Mouse (Mus musculus): ENCODE data around the gene Lmf1. TPM values are rescaled to one million over a fixed set of nuclear protein-coding genes. Genes with fewer than 3 reads are reported as not detected.

The Lmf1 gene
- total RNA-seq, 2 experiments from 2014 or later, result 1.5 to 2.7 TPM

DNA sequence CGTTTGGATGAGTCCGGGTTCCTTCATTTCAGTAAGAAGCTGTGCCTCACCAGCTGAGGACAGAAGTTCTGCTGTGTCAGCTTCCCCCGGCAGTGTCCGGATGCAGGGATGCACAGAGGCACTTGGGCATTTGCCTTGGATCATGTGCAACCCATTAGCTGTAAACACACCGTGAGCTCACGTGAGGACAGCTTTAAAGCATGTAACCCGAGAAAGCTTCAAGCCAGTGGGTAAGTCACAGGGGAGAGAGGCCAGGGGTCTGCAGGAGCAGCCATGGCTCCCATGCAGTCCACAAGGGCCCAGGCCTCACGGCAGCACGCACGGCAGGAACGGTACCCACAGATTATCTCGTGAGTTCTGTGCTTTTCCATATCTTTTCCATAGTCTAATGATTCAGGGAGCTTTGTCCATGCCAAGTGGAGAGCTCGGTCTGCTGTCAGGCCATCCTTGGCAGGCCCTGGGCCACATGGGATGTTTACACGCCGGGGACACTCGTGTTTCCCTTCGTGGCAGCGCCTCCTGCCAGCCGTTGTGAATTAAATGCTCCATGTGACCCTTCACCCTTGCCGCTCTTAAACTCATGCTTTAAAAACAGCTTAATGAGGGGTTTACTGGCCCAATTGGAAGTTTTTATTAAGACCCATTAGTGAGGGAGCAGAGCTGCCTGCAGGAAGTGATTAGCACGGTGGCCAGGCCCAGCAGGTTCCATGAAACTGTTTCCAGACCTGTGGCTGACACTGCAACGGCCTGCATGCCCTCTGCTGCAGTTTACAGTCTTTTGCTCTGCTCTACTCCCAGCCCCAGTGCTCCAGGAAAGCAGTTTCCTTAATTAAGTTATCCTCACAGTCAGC lies 14.8 kb downstream of the Lmf1 start:
- no peak for ATAC-seq (replicated peaks; ENCODE audit: low FRiP score, poor library complexity, severe bottlenecking)

- no peak for ATAC-seq (replicated peaks; ENCODE audit: low FRiP score, poor library complexity, severe bottlenecking)
Observed at GRCm38 (mm10) chr17:25595495-25595894, 16.6 kb downstream of the Lmf1 start.

- ATAC-seq (replicated peaks; ENCODE audit: low FRiP score, poor library complexity, severe bottlenecking), result no peak
Observed at GRCm38 (mm10) chr17:25597537-25597936, 18.7 kb downstream of the Lmf1 start.

DNA sequence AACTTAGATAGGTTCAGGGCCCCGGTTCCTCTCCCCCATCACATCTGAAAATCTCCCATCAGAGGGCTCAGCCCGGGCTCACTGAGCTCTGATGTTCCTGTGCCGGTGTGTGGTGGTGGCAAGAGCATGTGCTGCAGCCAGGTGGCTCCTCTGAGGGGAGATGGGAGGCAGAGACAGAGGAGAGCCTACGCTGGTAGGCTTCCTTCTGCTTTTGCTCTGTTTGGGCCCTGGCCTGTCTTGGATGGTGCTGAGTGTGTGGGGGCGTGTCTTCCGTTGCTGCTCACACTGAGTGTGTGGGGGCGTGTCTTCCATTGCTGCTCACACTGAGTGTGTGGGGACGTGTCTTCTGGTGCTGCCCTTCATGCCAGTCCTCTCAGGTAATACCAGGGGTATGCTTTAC lies 23.5 kb downstream of the Lmf1 start:
- 0 out of 2 replicates have a peak, but pooled peaks have one; percentile 14 for ATAC-seq (replicated peaks; ENCODE audit: low FRiP score, poor library complexity, severe bottlenecking)

GRCm38 (mm10) chr17:25604234-25604633 lies 25.3 kb downstream of the Lmf1 start:
- no peak for ATAC-seq (replicated peaks; ENCODE audit: low FRiP score, poor library complexity, severe bottlenecking)

- no peak for ATAC-seq (replicated peaks; ENCODE audit: low FRiP score, poor library complexity, severe bottlenecking)
Observed at GRCm38 (mm10) chr17:25608137-25608785, 29.4 kb downstream of the Lmf1 start.

DNA sequence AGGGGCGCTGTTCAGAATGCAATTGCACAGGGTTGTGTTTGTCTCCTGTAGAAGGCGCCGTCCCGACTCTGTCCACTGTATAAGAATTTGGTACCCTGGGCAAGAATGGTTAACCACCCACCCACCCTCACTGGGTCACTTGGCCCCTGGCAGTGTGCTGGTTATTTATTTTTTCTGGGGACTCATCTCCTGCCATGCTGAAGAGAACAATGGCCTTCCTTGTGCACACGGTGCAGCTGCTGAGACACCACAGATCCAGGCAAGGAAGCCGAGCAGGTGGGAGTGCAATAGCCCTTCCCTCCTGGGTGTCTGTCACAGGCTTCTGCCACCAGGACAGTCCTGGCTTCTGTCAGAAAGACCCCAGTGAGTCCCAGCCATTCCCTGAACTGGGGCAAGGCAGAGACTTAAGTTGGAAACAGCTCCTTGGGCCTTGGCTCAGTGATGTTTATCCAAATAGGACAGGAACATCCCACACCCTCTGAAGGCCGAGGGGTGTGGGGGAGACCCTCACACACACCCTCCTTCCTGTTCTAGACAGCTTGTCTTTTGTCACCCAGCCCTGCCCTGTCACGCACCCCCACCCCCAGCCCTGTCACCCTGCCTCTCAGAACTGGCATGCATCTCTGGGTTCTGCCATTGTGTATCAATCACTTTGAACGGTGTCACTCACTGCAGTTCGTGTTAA lies 30.1 kb downstream of the Lmf1 start:
- no peak for ATAC-seq (replicated peaks; ENCODE audit: low FRiP score, poor library complexity, severe bottlenecking)

DNA sequence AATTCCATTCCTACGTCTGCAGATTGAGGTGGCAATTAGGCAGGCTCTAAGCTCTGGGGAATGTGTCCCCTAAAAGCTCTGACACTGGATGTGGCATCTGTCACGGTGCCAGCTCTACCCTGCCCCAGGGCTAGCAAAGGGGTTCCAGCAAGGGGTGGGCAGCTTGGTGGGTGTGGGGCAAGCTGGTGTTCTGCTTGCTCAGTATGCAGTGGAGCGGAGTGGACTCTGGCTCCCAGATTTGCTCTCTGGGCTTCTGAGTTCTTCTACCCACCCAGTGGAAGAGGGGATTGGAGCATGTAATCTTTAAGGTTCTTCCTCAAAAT lies 30.6 kb downstream of the Lmf1 start:
- ATAC-seq (replicated peaks; ENCODE audit: low FRiP score, poor library complexity, severe bottlenecking), result no peak

DNA sequence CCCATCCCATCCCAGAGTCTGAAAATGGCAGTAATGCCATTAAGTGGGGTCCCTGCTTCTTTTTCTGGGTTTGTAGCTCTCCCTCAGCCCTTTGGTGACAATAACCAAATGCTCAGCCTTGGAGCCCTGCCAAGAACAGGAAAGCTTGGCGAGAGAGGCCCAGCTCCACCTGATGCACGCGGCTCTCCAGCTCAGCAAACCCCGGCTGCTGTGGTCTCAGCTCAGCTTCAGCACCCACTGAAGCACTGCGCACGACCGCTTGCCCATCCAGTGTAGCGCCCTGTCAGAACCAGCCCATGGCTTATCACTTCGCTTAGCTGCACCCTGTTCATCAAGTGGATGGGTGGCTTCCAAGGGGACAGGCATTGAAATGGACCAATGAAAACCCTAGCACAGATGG lies 31.3 kb downstream of the Lmf1 start:
- no peak for ATAC-seq (replicated peaks; ENCODE audit: low FRiP score, poor library complexity, severe bottlenecking)

DNA sequence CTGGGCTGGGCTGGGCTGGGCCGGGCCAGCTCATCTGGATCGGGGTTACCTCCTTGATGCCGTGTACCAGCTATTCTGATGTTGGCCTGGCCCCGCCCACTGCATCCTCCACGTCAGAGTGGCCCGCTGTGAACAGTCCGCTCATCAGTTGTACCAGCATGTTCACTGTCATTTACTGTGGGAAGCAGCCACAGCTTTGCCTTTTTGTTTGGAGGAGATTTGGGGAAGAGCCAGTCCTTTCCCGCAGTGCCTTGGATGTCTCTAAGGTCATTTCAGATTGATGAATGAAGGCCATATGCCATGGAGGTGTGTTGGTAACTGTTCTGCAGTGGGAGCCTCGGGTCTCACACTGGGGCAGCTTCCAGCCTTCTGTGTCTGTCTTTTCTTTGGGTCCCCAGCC lies 33.7 kb downstream of the Lmf1 start:
- no peak for ATAC-seq (replicated peaks; ENCODE audit: low FRiP score, poor library complexity, severe bottlenecking)

GRCm38 (mm10) chr17:25613323-25613722 lies 34.4 kb downstream of the Lmf1 start:
- ATAC-seq (replicated peaks; ENCODE audit: low FRiP score, poor library complexity, severe bottlenecking), result no peak

- no peak for ATAC-seq (replicated peaks; ENCODE audit: low FRiP score, poor library complexity, severe bottlenecking)
Observed at GRCm38 (mm10) chr17:25614723-25615510, 36.0 kb downstream of the Lmf1 start.

DNA sequence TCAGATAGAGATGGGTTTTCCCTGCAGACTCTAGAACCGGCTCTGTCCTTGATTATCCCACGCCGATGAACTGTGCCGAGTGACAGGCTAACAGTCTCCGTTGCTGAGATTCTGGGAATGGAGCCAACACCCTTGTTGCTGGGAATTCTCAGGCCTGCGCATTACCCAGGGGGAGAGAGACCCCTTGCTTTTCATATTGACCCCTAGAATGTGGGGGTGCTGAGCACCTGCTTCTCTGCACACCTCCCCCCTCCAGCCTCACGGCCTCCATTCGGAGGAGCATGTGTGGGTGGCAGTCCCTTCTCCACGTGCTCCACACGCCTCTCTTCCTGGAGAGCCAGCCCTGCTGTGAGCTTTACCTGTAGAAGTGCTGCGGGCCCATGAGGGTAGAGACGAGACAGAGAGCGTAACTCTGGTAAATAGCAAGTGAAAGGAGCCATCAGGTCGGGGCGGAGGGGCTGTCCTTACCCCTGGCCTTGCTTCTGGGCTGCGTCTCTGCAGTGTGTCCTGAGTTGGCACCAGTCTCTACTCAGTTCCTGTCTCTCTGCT lies 39.7 kb downstream of the Lmf1 start:
- no peak for ATAC-seq (replicated peaks; ENCODE audit: low FRiP score, poor library complexity, severe bottlenecking)

- no peak for ATAC-seq (replicated peaks; ENCODE audit: low FRiP score, poor library complexity, severe bottlenecking)
Observed at GRCm38 (mm10) chr17:25623441-25623840, 44.6 kb downstream of the Lmf1 start.

- ATAC-seq (replicated peaks; ENCODE audit: low FRiP score, poor library complexity, severe bottlenecking), result no peak
Observed at GRCm38 (mm10) chr17:25623935-25624334, 45.0 kb downstream of the Lmf1 start.

DNA sequence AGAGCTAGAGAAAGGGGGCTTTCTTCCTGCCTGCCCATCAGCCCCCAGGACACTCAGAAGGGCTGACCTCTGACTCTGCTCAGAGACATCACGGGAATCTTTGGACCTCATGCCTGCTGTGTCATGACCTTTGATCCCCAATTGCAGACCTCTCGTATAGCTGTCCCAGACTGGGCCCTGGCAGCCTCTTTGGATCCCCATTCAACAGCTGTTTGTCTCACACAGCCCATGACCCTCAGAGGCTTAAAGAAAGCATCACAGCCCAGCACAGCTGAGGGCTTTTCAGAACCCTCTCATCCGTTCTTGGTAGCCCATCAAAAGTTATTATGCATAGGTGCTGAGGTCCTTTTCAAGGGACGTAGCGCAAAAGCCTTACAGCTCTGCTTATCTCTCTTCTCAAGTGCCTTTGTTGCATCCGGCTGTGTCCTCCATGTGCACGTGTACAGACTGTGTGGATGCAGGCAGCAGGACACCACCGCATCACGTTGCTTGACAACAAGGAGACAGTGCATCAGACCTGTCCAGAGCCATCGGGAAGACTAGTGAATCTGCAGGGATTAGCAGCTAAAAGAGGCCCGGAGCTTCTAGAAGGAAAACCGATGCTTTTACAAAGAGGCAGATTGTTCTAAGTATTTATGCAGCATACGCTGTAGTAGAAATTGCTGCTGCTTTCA lies 45.7 kb downstream of the Lmf1 start:
- no peak for ATAC-seq (replicated peaks; ENCODE audit: low FRiP score, poor library complexity, severe bottlenecking)

DNA sequence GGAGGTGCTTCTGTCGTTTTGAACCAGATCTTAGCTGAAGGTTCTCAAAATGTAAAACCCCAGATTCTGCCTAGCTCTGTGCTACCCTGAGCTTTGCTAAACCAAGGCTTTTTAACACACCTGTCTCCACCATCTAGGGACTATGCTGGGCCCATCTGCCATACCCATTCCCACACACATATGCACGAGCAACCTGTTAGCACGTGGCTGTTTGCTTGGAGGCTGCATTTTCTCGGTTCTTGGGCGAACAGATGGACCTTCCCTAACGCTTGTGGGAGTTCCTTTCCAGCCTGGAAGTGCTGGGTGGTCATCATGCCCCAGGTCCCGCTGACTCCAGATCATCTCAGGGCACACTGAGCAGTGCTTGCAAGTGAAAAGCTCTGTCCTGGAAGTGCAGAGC lies 46.4 kb downstream of the Lmf1 start:
- no peak for ATAC-seq (replicated peaks; ENCODE audit: low FRiP score, poor library complexity, severe bottlenecking)

DNA sequence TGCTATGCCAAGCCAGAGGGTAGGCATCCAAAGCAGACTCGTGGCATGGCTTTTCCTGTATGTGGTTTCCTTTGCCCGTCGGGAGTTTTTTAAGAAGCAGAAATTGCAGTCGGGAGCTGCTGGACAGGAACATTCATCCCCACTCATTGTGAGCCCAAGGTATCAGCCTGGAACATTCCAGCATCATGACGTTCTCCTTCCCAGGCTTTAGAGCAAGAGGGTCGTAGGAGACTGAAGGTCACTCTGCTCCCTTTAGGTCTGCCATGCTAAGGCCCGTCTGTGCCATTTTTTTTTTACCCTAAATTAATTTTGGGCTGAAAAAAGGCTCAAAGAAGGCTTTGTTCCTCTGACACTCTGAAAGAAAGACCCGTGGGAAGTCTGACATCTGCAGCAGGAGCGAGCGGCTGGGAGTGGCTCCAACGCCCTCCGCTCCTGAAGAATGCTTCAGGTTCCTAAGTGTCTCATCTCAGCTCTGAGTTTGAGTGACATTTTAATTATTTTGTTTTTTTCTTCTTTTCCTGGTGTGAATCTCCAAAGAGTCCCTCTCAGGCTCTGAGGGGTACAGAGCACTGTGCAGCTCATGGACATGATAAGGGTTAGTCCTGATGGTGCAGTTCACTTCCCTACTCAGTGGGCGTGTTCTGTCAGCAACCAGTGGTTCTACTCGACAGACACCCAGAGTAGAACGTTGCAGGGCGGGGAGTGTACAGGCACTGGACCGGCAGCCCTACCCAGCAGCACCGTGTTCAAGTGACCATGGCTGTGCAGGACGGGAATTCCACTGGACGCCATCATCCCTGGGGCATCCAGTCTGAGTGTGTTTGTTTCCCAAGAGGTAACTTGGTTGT lies 47.5 kb downstream of the Lmf1 start:
- no peak for ATAC-seq (replicated peaks; ENCODE audit: low FRiP score, poor library complexity, severe bottlenecking)
